ENCODE assay signal across 16 mouse cellular contexts in genomic region chr12:85185810-85186209, GRCm38 (mm10). TPM values are rescaled to one million over a fixed set of nuclear protein-coding genes. Genes with fewer than 3 reads are reported as not detected.
DNase-seq lines count a peak whose midpoint lies in the region; ATAC-seq and TF ChIP-seq lines count a peak whose summit lies in the region.
"Had no signal": no experiment of that assay in that cellular context is flagged by ENCODE, and none has a peak within 500 bp of the region (broad histone marks: within the 10 kb centered on the region; RNA-seq: fewer than 3 reads in every experiment).

No protein-coding gene starts in this region.

- no peaks in the 10 kb centered on the region for H3K36me3 ChIP-seq in limb, embryonic 14.5 days (ENCODE audit: control insufficient read depth, insufficient read depth, low read length)
- H3K36me3 ChIP-seq in limb, embryonic 10.5 days = no peaks in the 10 kb centered on the region
- no peaks in the 10 kb centered on the region for H3K36me3 ChIP-seq in kidney, embryonic 14.5 days (ENCODE audit: control insufficient read depth, insufficient read depth, low read length)
- H3K36me3 ChIP-seq: limb, embryonic 15.5 days; neural tube, embryonic 13.5 days had no signal

- no peak for ATAC-seq in limb, embryonic 14.5 days (ENCODE audit: low FRiP score, low read depth)
- ATAC-seq in kidney, embryonic 14.5 days (ENCODE audit: low FRiP score, low TSS enrichment) = no peak
- ATAC-seq: CD4-positive, CD25-positive, alpha-beta regulatory T cell, adult 4 months; midbrain, embryonic 16.5 days had no signal

- H3K27ac ChIP-seq in limb, embryonic 14.5 days (replicated peaks; ENCODE audit: low read depth, low read length) = 0 out of 2 replicates have a peak overlapping the region, but pooled peaks have one; percentile 8
- no peak overlapping the region; the same call in 1 of the 2 replicates for H3K27ac ChIP-seq in limb, embryonic 10.5 days
- no peak overlapping the region for H3K27ac ChIP-seq in kidney, embryonic 14.5 days (ENCODE audit: low read depth, low read length)
- H3K27ac ChIP-seq: limb, embryonic 15.5 days; neural tube, embryonic 13.5 days had no signal

- DNase-seq in limb, embryonic 14.5 days (ENCODE audit: low spot score) = no peak
- DNase-seq in limb, embryonic 10.5 days (ENCODE audit: low spot score) = no peak
- DNase-seq in heart, adult 8-10 months (ENCODE audit: low spot score) = peak; percentile 72
- DNase-seq in heart, postnatal 10 days = peak; percentile 77 to 80
- no peak for DNase-seq in adrenal gland, adult 8-10 months
- DNase-seq in urinary bladder, postnatal 25 days (ENCODE audit: low spot score) = no peak
- DNase-seq: cerebellum, adult 18-20 months; kidney, adult 11 months; kidney, postnatal 4 days; layer of hippocampus, postnatal 36 days; lung, adult 2 months had no signal

- WGBS in limb, embryonic 14.5 days = 49% methylated on average over 8 of the region's 8 CpGs
- WGBS in limb, embryonic 10.5 days = 62% methylated on average over 8 of the region's 8 CpGs
- WGBS in kidney, embryonic 14.5 days = 66% methylated on average over 8 of the region's 8 CpGs

- H3K4me3 ChIP-seq in limb, embryonic 14.5 days (replicated peaks; ENCODE audit: low read length) = no peak overlapping the region
- H3K4me3 ChIP-seq in limb, embryonic 10.5 days = no peak overlapping the region
- no peak overlapping the region for H3K4me3 ChIP-seq in kidney, embryonic 14.5 days (ENCODE audit: low read length)
- H3K4me3 ChIP-seq: limb, embryonic 15.5 days; neural tube, embryonic 13.5 days had no signal

- H3K9ac ChIP-seq in limb, embryonic 14.5 days (ENCODE audit: low read depth, low read length, severe bottlenecking) = no peak overlapping the region
- no peak overlapping the region for H3K9ac ChIP-seq in kidney, embryonic 14.5 days (ENCODE audit: low read depth, low read length)
- H3K9ac ChIP-seq: limb, embryonic 15.5 days; neural tube, embryonic 13.5 days had no signal

- no peaks in the 10 kb centered on the region for H3K9me3 ChIP-seq in limb, embryonic 14.5 days (ENCODE audit: control insufficient read depth, low read length)
- no peaks in the 10 kb centered on the region for H3K9me3 ChIP-seq in limb, embryonic 10.5 days (replicated peaks)
- H3K9me3 ChIP-seq in kidney, embryonic 14.5 days (ENCODE audit: control insufficient read depth, low read length) = no peaks in the 10 kb centered on the region
- H3K9me3 ChIP-seq: limb, embryonic 15.5 days; neural tube, embryonic 13.5 days had no signal

- H3K4me1 ChIP-seq in limb, embryonic 14.5 days (ENCODE audit: control insufficient read depth, insufficient read depth, low read length) = peaks cover 15% of the 10 kb centered on the region
- peaks cover 23% of the 10 kb centered on the region for H3K4me1 ChIP-seq in limb, embryonic 10.5 days
- peaks cover 13% of the 10 kb centered on the region for H3K4me1 ChIP-seq in kidney, embryonic 14.5 days (ENCODE audit: control insufficient read depth, insufficient read depth, low read length)

- intact Hi-C loops in heart, postnatal 10 days (cut with DNase I) = no loop called here

- TF ChIP-seq POLR2A in limb, embryonic 14.5 days (IDR thresholded peaks at IDR 0.05; ENCODE audit: borderline replicate concordance, extremely low read depth, insufficient read depth, insufficient read length) = no peak

- H3K4me2 ChIP-seq in limb, embryonic 14.5 days (replicated peaks; ENCODE audit: low read depth, low read length, severe bottlenecking) = no peak overlapping the region
- H3K4me2 ChIP-seq in kidney, embryonic 14.5 days (replicated peaks; ENCODE audit: low read depth, low read length) = no peak overlapping the region
- H3K4me2 ChIP-seq: limb, embryonic 15.5 days; neural tube, embryonic 13.5 days had no signal

- H3K27me3 ChIP-seq in limb, embryonic 14.5 days (ENCODE audit: control insufficient read depth, insufficient read depth, low read length) = no peaks in the 10 kb centered on the region
- peaks cover 42% of the 10 kb centered on the region for H3K27me3 ChIP-seq in limb, embryonic 10.5 days (ENCODE audit: low read depth, poor library complexity, severe bottlenecking)
- no peaks in the 10 kb centered on the region for H3K27me3 ChIP-seq in kidney, embryonic 14.5 days (ENCODE audit: control insufficient read depth, insufficient read depth, low read length)
- H3K27me3 ChIP-seq: limb, embryonic 15.5 days had no signal

RNA-seq across cellular contexts. Expression of gene Pgf, which starts 8.2 kb away (rescaled TPM):
- polyA plus RNA-seq in limb, embryonic 14.5 days (2012; rRNA removed) = 10.0 and 10.3 TPM in 2 replicates
- polyA plus RNA-seq in limb, embryonic 14.5 days (2014; fragmentation: Nextera tagmentation; extraction: Ambion mirVana) = 14.6 and 16.1 TPM in 2 replicates
- 6.9 and 9.6 TPM in 2 replicates for polyA plus RNA-seq in limb, embryonic 10.5 days (2016; fragmentation: Nextera tagmentation; extraction: Ambion mirVana)
- 1 to 10 TPM; 3.7 to 5.1 (median 4.1) TPM for total RNA-seq in heart, adult 8-10 months (2022)
- total RNA-seq in heart, postnatal 10 days (2021) = 1 to 10 TPM; 2.4 to 6.2 TPM
- 1 to 10 TPM; 2.4 to 5.9 (median 4.5) TPM for total RNA-seq in adrenal gland, adult 8-10 months (2022)
- polyA plus RNA-seq in kidney, embryonic 14.5 days (2014; fragmentation: Nextera tagmentation; extraction: Ambion mirVana) = 16.3 and 21.9 TPM in 2 replicates
- polyA plus RNA-seq: CD4-positive, CD25-positive, alpha-beta regulatory T cell, adult 4 months had no signal

RNA-seq across cellular contexts. Expression of gene Eif2b2, which starts 33.5 kb away (rescaled TPM):
- 109 and 128 TPM in 2 replicates for polyA plus RNA-seq in limb, embryonic 14.5 days (2012; rRNA removed)
- 78.2 and 79.6 TPM in 2 replicates for polyA plus RNA-seq in limb, embryonic 14.5 days (2014; fragmentation: Nextera tagmentation; extraction: Ambion mirVana)
- polyA plus RNA-seq in limb, embryonic 10.5 days (2016; fragmentation: Nextera tagmentation; extraction: Ambion mirVana) = 126 and 133 TPM in 2 replicates
- total RNA-seq in heart, adult 8-10 months (2022) = 10 to 100 TPM; 39.5 to 50.6 (median 45.2) TPM
- total RNA-seq in heart, postnatal 10 days (2021) = 10 to 100 TPM; 56.5 to 57.8 TPM
- 100 to 1,000 TPM in 3 of 4 experiments, 10 to 100 TPM in 1; 91.5 to 111 (median 106) TPM for total RNA-seq in adrenal gland, adult 8-10 months (2022)
- 95.7 and 105 TPM in 2 replicates for polyA plus RNA-seq in kidney, embryonic 14.5 days (2014; fragmentation: Nextera tagmentation; extraction: Ambion mirVana)

RNA-seq across cellular contexts. Expression of gene Rps6kl1, which starts 34.7 kb away (rescaled TPM):
- polyA plus RNA-seq in limb, embryonic 14.5 days (2012; rRNA removed) = 0.37 and 0.43 TPM in 2 replicates
- 0.39 and 0.50 TPM in 2 replicates for polyA plus RNA-seq in limb, embryonic 14.5 days (2014; fragmentation: Nextera tagmentation; extraction: Ambion mirVana)
- 0.39 and 0.45 TPM in 2 replicates for polyA plus RNA-seq in limb, embryonic 10.5 days (2016; fragmentation: Nextera tagmentation; extraction: Ambion mirVana)
- total RNA-seq in heart, adult 8-10 months (2022) = 1 to 10 TPM; 1.7 to 3.5 (median 2.8) TPM
- 1 to 10 TPM; 3.2 to 3.8 TPM for total RNA-seq in heart, postnatal 10 days (2021)
- total RNA-seq in adrenal gland, adult 8-10 months (2022) = 1 to 10 TPM; 1.0 to 2.3 (median 1.8) TPM
- polyA plus RNA-seq in kidney, embryonic 14.5 days (2014; fragmentation: Nextera tagmentation; extraction: Ambion mirVana) = 0.61 and 1.0 TPM in 2 replicates

Comparison
In these comparisons a context has a peak if more than half of its experiments do, and no peak if none do; other contexts are left out.
1. DNase-seq: peak in heart, adult 8-10 months (single experiment) and heart, postnatal 10 days (2 of 2); none in limb, embryonic 14.5 days (single experiment), limb, embryonic 10.5 days (single experiment), adrenal gland, adult 8-10 months (single experiment) and urinary bladder, postnatal 25 days (single experiment).